Mouse (Mus musculus) testis, adult 2 months (tissue): Measurements from ENCODE around the gene Oas2.

ENCODE experiments used
- CTCF ChIP-seq: fragments of 200-500 bp; IDR thresholded peaks from 2 replicates; pipeline ENCODE4 v1.5.1; 2012; ENCODE audit warnings: low read depth, mild to moderate bottlenecking, inconsistent platforms, low read length, moderate library complexity; ENCODE audit not compliant: control insufficient read depth, insufficient read depth, insufficient replicate concordance
- POLR2A ChIP-seq: fragments of 200-500 bp; IDR thresholded peaks from 2 replicates; pipeline ENCODE4 v1.6.1; 2012; ENCODE audit warnings: low read depth, mild to moderate bottlenecking, inconsistent platforms, low read length, moderate library complexity; ENCODE audit not compliant: control insufficient read depth

DNA sequence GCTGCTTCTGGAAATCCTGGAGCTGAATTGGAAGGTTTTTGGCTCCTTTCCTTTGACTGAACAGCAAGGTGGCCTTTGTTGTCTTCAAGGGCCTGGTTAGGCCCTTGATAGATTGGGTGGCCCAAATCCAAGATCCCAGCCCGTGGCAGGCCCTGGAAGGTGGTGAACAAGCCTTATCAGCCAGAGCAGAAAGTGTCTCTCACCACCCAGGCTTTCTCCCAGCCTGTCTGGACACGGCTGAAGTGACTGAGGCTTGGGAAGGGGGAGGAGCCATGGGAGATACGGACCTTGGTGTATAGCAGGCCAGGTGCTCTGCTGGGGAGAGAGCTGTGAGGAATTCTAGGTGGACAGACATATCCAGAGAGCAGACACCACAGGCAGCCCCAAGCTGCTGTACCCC, 19.7 kb upstream of the Oas2 start:
- TF ChIP-seq POLR2A: no peak
- TF ChIP-seq CTCF: no peak
